Mouse (Mus musculus) mammary gland, adult 2 months (tissue): ENCODE measurements around the gene Tex21. TPM values are rescaled to one million over a fixed set of nuclear protein-coding genes. Genes with fewer than 3 reads are reported as not detected.

Source experiments
- polyA plus RNA-seq: library from polyadenylated mRNA; depleted of rRNA; stranded (reverse); fragments of >200 nt; gene quantifications from 2 replicates; pipeline ENCODE4 v1.2.3, GENCODE M21; 2012; ENCODE audit warnings: low replicate concordance; rRNA removed

Tex21 gene
- not detected in 2 replicates for polyA plus RNA-seq

DNA sequence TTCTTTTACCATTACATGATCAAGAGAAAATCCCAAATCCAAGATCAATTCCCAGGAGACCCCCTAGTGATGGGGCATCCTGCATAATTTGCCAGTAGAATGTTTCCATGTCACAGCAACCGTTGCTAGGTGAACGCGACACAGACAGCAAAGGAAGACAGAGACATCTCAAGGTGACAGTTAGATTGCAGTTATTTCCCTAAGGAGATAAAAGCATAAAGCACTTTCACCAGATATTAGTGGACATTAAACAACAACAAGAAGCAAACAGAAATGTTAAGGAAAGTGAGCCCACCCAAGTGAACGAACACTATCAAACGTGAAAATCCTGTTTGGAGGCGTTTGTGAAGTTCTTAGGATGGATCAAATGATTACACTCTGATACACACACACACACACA is at the start of gene Tex21:
TSS of gene Tex21 (minus strand) at position 101 of the 400 bp plus-strand sequence.

DNA sequence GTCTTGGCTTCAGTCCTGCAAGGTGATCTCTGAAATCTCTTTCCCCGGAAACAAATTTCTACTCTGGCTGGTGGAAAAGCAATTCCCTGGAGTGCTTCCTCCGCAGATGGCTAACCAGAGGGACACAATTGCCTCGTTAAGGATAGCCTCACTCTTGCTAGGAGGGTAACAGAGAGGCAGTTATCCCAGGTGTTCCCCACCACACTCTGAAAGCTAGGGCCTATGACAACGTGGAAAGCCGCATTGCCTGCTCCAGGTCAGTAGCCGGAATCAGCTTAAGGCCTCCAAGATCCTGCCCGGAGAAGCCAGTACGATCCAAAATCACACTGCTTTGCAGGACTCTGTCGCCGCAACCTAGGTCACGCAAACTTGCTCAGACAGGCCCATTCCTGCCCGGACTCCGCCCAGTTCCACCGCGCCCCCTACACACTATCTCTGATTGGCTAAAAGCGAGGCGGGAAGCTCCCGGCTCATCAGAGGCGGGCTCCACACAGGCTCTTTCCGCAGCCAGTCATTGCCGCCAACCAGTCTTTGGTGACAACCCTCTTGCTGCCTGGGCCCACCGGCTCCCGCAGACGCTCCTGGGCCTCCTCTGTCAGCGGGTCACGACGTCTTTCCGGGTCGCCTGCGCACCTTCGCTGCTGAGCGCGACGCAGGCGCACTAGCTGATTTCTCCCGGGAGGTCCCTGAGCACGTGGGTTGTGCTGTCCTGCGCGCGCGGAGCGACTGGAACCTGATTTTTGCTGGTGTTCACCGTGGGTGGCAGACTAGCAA is 8.4 kb upstream of the Tex21 start, which contains the start of gene Mthfd1:
TSS of gene Mthfd1 (plus strand) at position 574 of the 774 bp plus-strand sequence.

DNA sequence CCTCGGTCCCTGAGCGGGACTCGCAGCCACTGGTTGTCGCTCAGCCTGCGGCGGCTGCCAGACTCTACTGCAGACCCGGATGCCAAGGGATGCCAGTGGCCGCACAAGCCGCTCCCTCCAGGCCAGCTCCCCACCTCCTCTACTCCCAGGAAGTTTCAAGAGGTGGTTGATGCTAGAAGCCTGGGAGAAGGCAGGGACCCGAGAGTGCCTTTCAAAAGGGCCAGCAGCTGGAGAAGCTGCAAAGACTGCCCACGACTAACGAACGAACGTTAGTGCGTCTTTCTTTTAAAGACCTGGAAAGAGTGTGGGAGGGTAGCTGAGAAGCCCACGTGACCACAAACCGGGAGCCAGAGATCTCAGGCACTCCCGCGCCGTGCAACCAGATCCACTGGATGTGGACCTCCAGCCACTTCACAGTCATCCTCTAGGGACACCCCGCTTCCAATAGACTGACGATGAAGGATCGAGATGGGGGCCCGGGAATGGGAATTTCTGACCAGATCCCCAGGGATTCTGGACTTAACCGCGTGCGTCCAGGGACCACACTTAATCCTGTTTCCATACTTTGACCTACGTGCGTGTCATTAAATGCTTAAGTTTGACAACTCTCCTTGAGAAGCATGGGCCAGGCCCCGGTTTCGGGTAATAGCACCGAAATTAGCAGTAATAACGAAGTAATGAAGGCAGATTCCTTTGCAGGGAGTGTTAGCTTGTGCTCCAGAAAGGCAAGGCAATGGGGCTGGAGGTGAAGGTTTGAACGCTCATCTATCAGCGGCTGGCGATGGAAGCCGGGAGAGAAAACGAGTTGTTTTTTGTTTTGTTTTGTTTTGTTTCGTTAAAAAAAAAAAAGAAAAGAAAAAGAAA is 69.3 kb downstream of the Tex21 start, which contains the start of gene Esr2:
TSS of gene Esr2 (minus strand) at position 260 of the 864 bp plus-strand sequence.

Other genes starting within 250 kb of the Tex21 start
- not detected in 2 replicates for gene Esr2, start 69.5 kb downstream of the Tex21 start, polyA plus RNA-seq
- gene Mthfd1, start 8.6 kb upstream of the Tex21 start, polyA plus RNA-seq = 11.4 and 25.3 TPM in 2 replicates
- 0.11 and 0.22 TPM in 2 replicates for gene Akap5, start 78.1 kb upstream of the Tex21 start, polyA plus RNA-seq
- 8.2 and 12.5 TPM in 2 replicates for gene Zbtb25, start 122.9 kb upstream of the Tex21 start, polyA plus RNA-seq
- gene Zbtb1, start 123.5 kb upstream of the Tex21 start, polyA plus RNA-seq = 2.8 and 3.0 TPM in 2 replicates
- gene Hspa2, start 157.4 kb upstream of the Tex21 start, polyA plus RNA-seq = 7.5 and 12.5 TPM in 2 replicates
- gene Ppp1r36, start 170.8 kb upstream of the Tex21 start, polyA plus RNA-seq = 0.11 and 0.18 TPM in 2 replicates